Mouse (Mus musculus) MEL (cell line): ENCODE measurements at regions not wholly inside any gene's neighbourhood (a gene's known extent, or its start where the extent isn't known, plus 50 kb on each side); places are given as distances from the start of the nearest gene placed in this dataset.

Experiments
- CTCF ChIP-seq, 3 experiments: IDR thresholded peaks in 2 of 3; conservative IDR thresholded peaks in 1 of 3; 2 replicates each; pipeline ENCODE4 v1.5.1; 2011 to 2012; ENCODE audit warnings: low read length in 3 of 3, low read depth in 2 of 3, mild to moderate bottlenecking in 2 of 3, improper control_type of control experiment in 1 of 3, inconsistent platforms in 1 of 3, mixed read lengths in 1 of 3, moderate library complexity in 1 of 3; ENCODE audit not compliant: control insufficient read depth in 1 of 3, insufficient read depth in 1 of 3, poor library complexity in 1 of 3, severe bottlenecking in 1 of 3
- EP300 ChIP-seq, 2 experiments: IDR thresholded peaks; 2 replicates each; pipeline ENCODE4 v1.6.1; 2011; ENCODE audit warnings: improper control_type of control experiment in 2 of 2, low read length in 2 of 2, low read depth in 1 of 2, mild to moderate bottlenecking in 1 of 2
- GABPA ChIP-seq: IDR thresholded peaks from 2 replicates; pipeline ENCODE4 v1.6.1; 2012; ENCODE audit warnings: low read depth, mild to moderate bottlenecking, inconsistent platforms, low read length, improper control_type of control experiment, moderate library complexity
- GATA1 ChIP-seq: IDR thresholded peaks from 2 replicates; pipeline ENCODE4 v1.6.1; 2011; ENCODE audit warnings: low read depth, low read length, improper control_type of control experiment
- POLR2A ChIP-seq, 2 experiments: IDR thresholded peaks; 2 replicates each; pipeline ENCODE4 v1.6.1; 2011 to 2012; ENCODE audit warnings: low read length in 2 of 2, mild to moderate bottlenecking in 2 of 2, control low read depth in 1 of 2, improper control_type of control experiment in 1 of 2, low read depth in 1 of 2, moderate library complexity in 1 of 2; ENCODE audit not compliant: control insufficient read depth in 1 of 2, insufficient read depth in 1 of 2, poor library complexity in 1 of 2
- RAD21 ChIP-seq: IDR thresholded peaks from 2 replicates; pipeline ENCODE4 v1.6.1; 2011; ENCODE audit warnings: mild to moderate bottlenecking, low read depth, low read length, improper control_type of control experiment
- SIN3A ChIP-seq: IDR thresholded peaks from 2 replicates; pipeline ENCODE4 v1.6.1; 2012; ENCODE audit warnings: low read length, improper control_type of control experiment, inconsistent platforms
- USF1 ChIP-seq: IDR thresholded peaks from 2 replicates; pipeline ENCODE4 v1.6.1; 2014; ENCODE audit warnings: low read depth, mild to moderate bottlenecking, inconsistent platforms, low read length, improper control_type of control experiment, moderate library complexity
- USF2 ChIP-seq, 2 experiments: IDR thresholded peaks; 2 replicates each; pipeline ENCODE4 v1.6.1; 2011 to 2012; ENCODE audit warnings: improper control_type of control experiment in 2 of 2, low read length in 2 of 2, borderline replicate concordance in 1 of 2, inconsistent platforms in 1 of 2, low read depth in 1 of 2, mild to moderate bottlenecking in 1 of 2; ENCODE audit not compliant: insufficient read depth in 1 of 2
- ZKSCAN1 ChIP-seq: IDR thresholded peaks from 2 replicates; pipeline ENCODE4 v1.6.1; 2012; ENCODE audit warnings: low read depth, mild to moderate bottlenecking, inconsistent platforms, low read length, improper control_type of control experiment, moderate library complexity

GRCm38 (mm10) chr13:44024612-44025011, 240.0 kb downstream of the Cd83 start:
- TF ChIP-seq SIN3A (no peak), POLR2A (IDR thresholded peaks at IDR 0.05; ENCODE audit: control insufficient read depth in 1 of 2, insufficient read depth in 1 of 2, low read depth in 1 of 2, low read length in 2 of 2, poor library complexity in 1 of 2) (no peak), CTCF (IDR thresholded peaks at IDR 0.05 in 2 of 3, conservative IDR thresholded peaks at IDR 0.05 in 1 of 3; ENCODE audit: control insufficient read depth in 1 of 3, insufficient read depth in 1 of 3, low read depth in 2 of 3, low read length in 3 of 3, poor library complexity in 1 of 3, severe bottlenecking in 1 of 3) (no peak), GATA1 (no peak), EP300 (IDR thresholded peaks at IDR 0.05; ENCODE audit: low read depth in 1 of 2, low read length in 2 of 2) (no peak), GABPA (no peak), RAD21 (no peak), USF2 (IDR thresholded peaks at IDR 0.05; ENCODE audit: borderline replicate concordance in 1 of 2, insufficient read depth in 1 of 2, low read depth in 1 of 2, low read length in 2 of 2) (no peak), USF1 (no peak), ZKSCAN1 (no peak)
